Mouse (Mus musculus) hematopoietic stem cell, adult 5-6 weeks (primary cell): ENCODE results near the gene Nucks1. TPM values are rescaled to one million over a fixed set of nuclear protein-coding genes. Genes with fewer than 3 reads are reported as not detected.
A peak's percentile ranks its signal among the peaks of the same experiment; 100 is the strongest.

Experiments
- ATAC-seq, 2 experiments: fragments of 125-278 bp in 1 of 2; replicated peaks in 1 of 2; 2 replicates each; pipeline ENCODE4 v1.8.0; 2016 to 2017; ENCODE audit warnings: inconsistent platforms in 2 of 2, mild to moderate bottlenecking in 2 of 2, moderate number of reproducible peaks in 2 of 2, low read depth in 1 of 2, moderate TSS enrichment in 1 of 2; ENCODE audit not compliant: low FRiP score in 2 of 2, poor library complexity in 2 of 2, severe bottlenecking in 2 of 2, insufficient read depth in 1 of 2, low TSS enrichment in 1 of 2
- total RNA-seq: library from RNA; stranded (forward); fragments of 172-1452, 232-1000 nt; gene quantifications from 2 replicates; pipeline ENCODE4 v1.2.3, GENCODE M21; 2017

Nucks1 gene
- total RNA-seq, 1 experiment from 2014 or later, result 303 TPM

DNA sequence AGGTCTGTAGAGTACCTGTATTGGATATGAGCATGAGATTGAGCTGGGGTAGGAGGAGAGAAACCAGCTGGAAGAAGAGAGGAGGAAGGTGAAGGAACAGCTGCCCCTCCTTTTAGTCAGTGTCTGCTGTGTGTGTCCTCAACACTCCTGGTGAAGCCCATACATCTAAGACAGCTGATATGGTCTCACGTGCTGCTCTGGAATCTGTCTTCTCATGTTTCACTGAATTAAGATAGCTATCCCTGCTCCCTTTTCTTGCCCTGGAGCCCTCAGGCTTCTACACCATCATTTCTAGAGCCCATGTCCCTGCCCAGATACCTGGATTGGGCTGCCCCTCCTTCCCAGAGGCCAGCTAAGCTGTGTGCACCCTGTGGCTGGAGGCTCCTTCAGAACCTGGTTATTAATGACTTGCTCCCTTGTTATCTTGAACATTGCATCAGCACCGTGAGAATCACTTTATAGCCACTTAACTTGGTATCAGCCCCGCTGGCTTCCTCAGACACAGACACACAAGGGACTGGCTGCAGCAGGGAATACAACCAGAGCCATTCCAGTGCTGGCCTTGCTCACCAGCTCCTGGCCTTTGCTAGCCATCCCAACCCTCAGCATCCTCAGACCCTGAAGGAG is 44.9 kb downstream of the Nucks1 start:
- ATAC-seq, result no peak

- ATAC-seq, result no peak
Measured at GRCm38 (mm10) chr1:131957416-131957815, 47.1 kb downstream of the Nucks1 start.

DNA sequence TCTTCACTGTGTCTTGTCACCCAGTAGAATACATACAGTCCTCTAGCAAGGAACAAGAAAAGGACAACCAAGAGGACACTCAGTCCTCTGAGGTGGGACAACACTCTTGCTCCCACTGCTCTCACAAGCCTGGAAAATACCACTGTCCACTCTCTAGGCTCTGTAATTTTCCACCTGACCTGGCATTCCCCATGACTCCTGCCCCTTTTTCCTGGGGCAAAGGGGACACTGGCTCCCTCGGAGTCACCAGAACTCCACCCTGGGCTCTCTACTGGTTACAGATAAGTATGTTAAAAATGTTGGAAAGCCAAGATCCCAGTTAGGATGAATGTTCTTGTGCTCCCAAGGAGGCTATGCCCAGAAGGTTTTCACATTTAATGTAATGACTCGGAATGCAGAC is 50.7 kb downstream of the Nucks1 start:
- no peak for ATAC-seq

- no peak for ATAC-seq
Measured at GRCm38 (mm10) chr1:131962606-131963084, 52.3 kb downstream of the Nucks1 start, which contains the start of gene Slc45a3. TSS of gene Slc45a3 (plus strand) at chr1:131962967.

DNA sequence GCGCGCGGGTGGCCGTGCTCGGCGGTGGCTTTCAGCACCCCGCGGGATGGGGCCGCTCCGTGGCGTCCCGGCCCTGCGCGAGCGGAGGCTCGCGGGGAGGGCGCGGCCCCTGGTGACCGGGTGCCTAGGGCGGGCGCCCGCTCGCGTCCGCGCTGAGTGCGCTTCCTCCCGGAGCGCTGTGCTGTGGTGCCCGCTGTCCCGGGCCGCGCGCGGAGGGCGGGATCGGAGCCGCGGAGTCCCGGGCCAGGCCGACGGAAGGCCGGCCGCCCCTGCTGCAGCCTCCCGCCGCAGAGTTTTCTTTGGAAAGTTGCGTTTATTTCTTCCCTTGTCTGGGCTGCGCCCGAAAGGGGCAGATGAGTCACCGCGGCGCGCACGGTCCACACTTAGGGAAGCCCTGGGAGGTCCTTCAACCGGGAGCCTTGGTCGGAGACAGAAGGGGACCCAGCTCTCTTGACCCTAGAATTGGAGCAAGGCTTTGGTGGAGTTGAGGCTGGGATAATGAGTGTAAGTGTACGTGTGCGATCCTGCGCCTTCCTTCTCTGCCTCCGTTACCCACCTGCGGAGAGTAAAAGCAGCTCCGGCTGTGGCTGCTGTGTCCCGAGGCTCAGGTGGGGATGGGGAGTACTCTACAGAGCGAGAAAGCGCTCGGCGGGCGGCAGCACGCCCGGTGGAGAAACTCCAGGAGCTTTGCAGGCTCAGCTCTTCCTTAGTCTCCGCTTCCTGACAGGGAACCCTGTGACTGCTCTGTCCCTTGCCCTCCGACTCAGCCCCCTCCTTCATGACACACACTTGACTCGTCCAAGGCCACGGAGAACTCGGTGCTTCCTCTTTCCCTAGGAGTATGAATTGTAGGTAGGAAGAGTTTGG is 53.0 kb downstream of the Nucks1 start:
- ATAC-seq, result peak; percentile 17 to 29; a peak in 2 of 4 replicates

DNA sequence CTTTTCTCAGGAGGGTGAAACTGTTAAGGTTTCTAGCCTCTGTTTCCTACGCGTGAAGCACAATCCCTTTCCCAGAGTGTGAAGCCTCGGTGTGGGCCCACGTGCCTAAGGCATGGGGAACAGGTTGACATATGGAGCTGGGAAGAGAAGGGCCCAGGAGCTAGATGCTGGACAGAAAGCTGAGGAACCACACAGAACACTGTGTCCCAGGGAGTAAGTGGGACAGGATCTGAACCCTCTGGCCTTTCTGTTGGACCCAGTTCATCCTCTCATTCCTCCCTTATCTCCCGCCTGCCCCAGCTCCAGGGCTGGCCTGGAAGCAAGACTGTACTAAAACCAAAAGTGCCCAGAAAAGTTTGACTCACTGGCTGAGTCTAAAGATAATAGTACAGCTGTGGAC is 53.8 kb downstream of the Nucks1 start:
- ATAC-seq, result no peak

GRCm38 (mm10) chr1:131964580-131964979 is 54.2 kb downstream of the Nucks1 start:
- no peak for ATAC-seq

- no peak for ATAC-seq
Measured at GRCm38 (mm10) chr1:131965818-131966217, 55.5 kb downstream of the Nucks1 start.

DNA sequence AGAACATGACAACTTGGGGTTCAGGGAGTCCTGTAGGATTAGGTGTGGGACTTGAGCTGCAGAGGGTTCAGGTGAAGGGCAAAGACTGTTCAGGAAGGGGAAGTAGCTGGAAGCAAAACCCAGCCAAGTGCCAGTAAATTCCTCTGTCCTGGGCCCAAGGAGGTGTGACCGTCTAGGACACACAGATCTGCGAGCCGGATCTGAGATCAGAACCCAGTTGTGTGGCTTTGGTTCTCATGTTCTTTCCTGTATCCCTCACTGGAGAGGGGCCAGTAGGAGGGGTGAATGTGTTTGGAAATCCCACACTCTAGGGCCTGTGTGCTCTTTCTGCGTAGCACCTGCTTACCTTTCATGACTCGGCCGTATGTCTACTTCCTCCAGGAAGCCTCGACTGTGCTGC is 57.0 kb downstream of the Nucks1 start:
- ATAC-seq, result peak in 1 of 2 experiments; percentile 32; a peak in 2 of 4 replicates

DNA sequence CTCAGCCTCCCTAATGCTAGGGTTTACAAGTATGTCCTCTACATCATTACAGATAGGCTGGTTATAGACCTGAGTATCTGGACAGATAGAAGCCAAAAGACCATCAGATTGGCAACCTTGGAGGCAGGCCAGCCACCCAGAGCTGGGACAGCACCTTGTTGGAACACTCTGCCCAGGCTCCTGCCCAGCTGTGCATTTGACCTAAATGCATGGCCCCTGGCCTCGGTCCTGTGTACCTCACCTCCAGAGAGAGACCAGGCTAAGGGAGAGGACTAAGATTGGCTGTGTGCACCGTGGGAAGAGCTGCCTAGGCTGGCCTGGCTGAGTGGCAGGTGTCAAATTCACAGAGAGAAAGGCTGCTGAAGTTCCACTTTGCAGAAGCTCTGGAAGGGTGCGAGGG is 58.2 kb downstream of the Nucks1 start:
- no peak for ATAC-seq

GRCm38 (mm10) chr1:131968983-131969382 is 58.6 kb downstream of the Nucks1 start:
- ATAC-seq, result no peak

DNA sequence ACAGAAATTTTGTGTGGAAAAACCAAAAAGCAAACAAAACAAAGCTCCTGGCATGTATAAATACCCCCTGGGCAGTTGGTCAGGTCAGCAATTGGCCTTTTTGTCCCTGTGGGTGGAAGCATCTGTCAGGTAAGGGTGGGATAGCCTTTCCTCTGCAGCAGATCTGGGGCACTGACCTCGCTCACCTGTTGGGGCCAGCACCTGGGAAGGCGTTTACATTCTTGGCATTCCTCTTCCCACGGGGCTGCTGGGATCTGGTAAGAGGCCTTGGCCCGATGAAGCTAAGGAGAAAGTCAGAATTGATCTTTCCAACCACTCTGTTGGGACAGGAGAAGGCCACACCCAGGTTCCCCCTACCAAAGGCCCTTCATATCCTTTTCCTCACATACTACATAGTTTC is 59.5 kb downstream of the Nucks1 start:
- ATAC-seq, result no peak

DNA sequence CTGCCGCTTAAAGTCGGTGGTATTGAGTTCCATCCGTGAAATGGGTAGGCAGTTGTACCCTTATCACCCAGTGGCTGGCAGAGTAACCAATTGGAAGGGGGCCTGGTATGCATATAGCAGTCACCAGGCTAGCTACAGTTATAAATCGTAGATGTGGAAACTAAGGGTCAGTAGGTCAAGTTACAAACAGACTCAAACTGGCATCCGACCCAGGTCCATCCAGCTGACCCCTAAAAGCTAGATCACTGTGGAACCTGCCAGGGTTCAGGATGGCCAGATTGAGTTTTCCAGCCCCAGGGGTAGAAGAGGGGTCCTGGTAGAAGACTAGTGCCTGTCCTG is 60.0 kb downstream of the Nucks1 start:
- no peak for ATAC-seq

DNA sequence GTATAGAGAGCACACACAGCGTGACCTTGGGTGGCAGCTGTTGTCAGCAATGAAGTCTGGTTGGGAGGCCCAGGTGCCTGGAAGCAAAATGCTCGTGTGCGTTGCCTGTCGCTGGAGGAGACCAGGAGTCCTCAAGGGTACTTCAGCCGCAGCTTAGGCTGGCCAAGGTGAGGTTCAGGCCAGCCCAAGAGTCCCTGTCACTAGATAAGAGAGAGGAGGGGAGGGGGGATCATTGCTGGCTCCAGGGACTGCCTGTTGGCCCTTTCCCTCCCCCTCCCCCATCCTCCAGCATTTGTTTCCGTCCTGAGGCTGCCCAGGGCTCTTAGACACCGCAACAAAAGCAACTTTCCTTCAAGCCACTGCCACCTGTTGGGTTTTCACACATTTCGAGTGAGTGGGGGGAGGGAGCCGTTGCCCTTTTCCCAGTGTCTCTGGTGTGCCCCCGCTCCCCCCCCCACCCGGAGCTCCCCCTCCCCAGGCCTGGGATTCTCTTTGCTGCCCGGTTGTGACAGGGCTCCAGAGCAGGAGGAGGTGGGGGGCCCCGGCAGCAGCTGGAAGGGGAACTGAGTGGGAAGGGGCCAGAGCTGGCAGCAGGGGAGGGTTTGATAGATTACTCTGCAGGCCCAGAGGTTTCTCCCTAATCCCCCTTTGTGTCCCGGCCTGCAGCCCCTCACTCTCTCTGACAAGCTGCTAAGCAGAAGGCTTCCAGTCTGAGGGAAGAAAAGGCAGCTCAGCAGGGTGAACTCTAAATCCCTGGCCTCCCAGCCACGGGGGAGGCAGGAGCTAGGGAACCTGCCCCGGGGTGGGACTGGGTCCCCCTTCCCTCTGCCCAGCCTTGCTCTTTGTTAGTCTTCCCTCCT is 60.6 kb downstream of the Nucks1 start:
- no peak for ATAC-seq

DNA sequence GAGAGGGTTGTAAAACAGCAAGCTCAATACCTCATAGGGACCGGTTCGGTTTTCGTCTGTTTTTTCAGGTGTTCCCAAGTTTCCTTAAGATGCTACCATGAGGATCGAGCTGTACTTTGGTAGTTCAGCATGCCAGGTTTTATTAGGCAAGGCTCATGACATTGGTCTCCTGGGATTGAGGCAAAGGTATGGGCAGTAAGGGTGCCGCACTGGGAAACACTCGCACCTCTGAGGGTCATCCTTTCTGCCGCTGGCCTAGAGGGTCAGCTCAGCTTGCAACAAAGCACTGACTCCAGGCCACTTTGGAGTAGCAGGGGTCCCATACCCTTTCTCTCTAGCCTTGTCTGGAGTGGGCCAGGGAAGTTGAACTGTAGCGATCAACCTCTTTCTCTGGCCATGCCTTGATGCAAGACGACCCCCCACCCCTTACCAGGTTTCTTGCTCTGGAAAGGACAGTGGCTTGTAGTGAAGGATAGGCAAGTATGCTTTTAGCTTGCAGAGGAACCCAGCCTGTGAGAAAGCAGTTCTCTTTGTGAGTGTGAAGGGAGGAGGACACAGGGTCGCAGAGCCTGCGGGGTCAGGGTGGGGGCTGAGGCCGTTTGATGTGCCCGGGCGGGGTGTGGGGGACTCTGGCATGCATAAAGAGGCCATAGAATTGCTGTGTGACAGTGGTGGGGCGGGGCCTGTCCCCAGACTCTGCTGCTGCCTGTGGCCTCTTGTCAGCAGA is 61.6 kb downstream of the Nucks1 start:
- ATAC-seq, result no peak

GRCm38 (mm10) chr1:131972498-131973334 is 62.4 kb downstream of the Nucks1 start:
- ATAC-seq, result no peak
